Mouse (Mus musculus): ENCODE data around the gene Thap7.

DNA sequence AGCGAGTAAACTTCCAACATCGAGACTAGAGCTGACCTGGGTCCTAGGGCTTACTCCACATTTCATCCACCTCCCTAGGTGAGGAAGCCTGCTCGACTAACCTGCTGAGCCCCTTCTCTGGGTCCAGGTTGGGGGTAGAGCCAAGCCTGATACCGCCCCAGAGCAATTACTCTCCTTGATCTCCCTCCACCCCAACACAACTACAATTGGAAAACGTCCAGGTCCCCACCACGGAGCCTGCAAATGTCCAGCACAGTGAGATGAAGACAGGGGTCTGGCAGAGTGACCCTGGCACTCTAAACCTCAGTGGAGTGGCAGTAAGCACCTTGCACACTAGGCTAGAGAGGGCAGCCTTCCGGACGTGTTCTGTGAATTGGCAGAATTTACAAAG lies 45.9 kb upstream of the Thap7 start:
- TF ChIP-seq CTCF (IDR thresholded peaks at IDR 0.05; ENCODE audit: low read depth) (no peak), EP300 (optimal IDR thresholded peaks at IDR 0.05) (no peak)
